Mouse (Mus musculus): ENCODE measurements at regions not wholly inside any gene's neighbourhood (a gene's known extent, or its start where the extent isn't known, plus 50 kb on each side); places are given as distances from the start of the nearest gene placed in this dataset.

GRCm38 (mm10) chr4:4971800-4972319, 178.7 kb upstream of the Impad1 start:
- no peak overlapping the region for H3K4me3 ChIP-seq (replicated peaks; ENCODE audit: low read depth, low read length)
- H3K4me2 ChIP-seq (ENCODE audit: low read length): no peak overlapping the region
- no peak for ATAC-seq (ENCODE audit: low FRiP score, low TSS enrichment)
- H3K27ac ChIP-seq (replicated peaks; ENCODE audit: low read depth, low read length): no peak overlapping the region
- WGBS: 90% methylated on average over 2 of the region's 2 CpGs
- H3K9me3 ChIP-seq (ENCODE audit: control insufficient read depth, low read length): no peaks in the 10 kb centered on the region
- no peak for DNase-seq
- H3K27me3 ChIP-seq (ENCODE audit: control insufficient read depth, insufficient read depth, low read length): no peaks in the 10 kb centered on the region
- H3K4me1 ChIP-seq (ENCODE audit: control insufficient read depth, insufficient read depth, low read length): no peaks in the 10 kb centered on the region
- no peak overlapping the region for H3K9ac ChIP-seq (replicated peaks; ENCODE audit: low read length)
- no peaks in the 10 kb centered on the region for H3K36me3 ChIP-seq (ENCODE audit: control insufficient read depth, insufficient read depth, low read length)

- no peaks in the 10 kb centered on the region for H3K27me3 ChIP-seq (ENCODE audit: control insufficient read depth, insufficient read depth, low read length)
- H3K9me3 ChIP-seq (ENCODE audit: control insufficient read depth, low read length): no peaks in the 10 kb centered on the region
- no peak overlapping the region for H3K27ac ChIP-seq (replicated peaks; ENCODE audit: low read depth, low read length)
- 59% methylated on average over 1 of the region's 1 CpGs for WGBS
- no peak overlapping the region for H3K4me3 ChIP-seq (replicated peaks; ENCODE audit: low read depth, low read length)
- no peak overlapping the region for H3K9ac ChIP-seq (replicated peaks; ENCODE audit: low read length)
- DNase-seq (no peak), ATAC-seq (ENCODE audit: low FRiP score, low TSS enrichment) (no peak)
- no peaks in the 10 kb centered on the region for H3K36me3 ChIP-seq (ENCODE audit: control insufficient read depth, insufficient read depth, low read length)
- no peak overlapping the region for H3K4me2 ChIP-seq (ENCODE audit: low read length)
- no peaks in the 10 kb centered on the region for H3K4me1 ChIP-seq (ENCODE audit: control insufficient read depth, insufficient read depth, low read length)
Measured at GRCm38 (mm10) chr4:4948956-4949355, 155.8 kb upstream of the Impad1 start.

DNA sequence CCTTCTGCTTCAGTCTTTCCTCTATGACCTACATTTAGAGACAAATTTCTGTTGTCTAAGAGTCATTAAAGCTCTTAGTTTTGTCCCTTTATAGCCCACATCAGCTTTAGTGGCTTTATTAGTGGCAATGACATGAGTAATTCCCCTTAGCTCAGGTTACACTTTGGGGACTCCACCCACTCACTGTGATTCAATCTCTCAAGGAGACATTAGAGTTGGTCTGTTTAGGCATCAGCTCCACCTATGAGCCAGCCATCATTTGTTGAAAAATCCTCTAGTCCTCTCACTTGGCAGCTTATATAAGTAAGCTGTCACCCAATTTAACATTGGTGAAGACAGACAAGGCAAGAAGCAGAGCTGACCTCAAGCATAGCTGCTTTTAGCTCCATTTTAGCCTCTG, 151.3 kb upstream of the Impad1 start:
- Histone ChIP-seq H3K4me3 (replicated peaks; ENCODE audit: low read depth, low read length) (no peak overlapping the region), H3K4me2 (ENCODE audit: low read length) (no peak overlapping the region), H3K9me3 (ENCODE audit: control insufficient read depth, low read length) (no peaks in the 10 kb centered on the region), H3K36me3 (ENCODE audit: control insufficient read depth, insufficient read depth, low read length) (no peaks in the 10 kb centered on the region), H3K27me3 (ENCODE audit: control insufficient read depth, insufficient read depth, low read length) (no peaks in the 10 kb centered on the region), H3K27ac (replicated peaks; ENCODE audit: low read depth, low read length) (no peak overlapping the region), H3K9ac (replicated peaks; ENCODE audit: low read length) (no peak overlapping the region), H3K4me1 (ENCODE audit: control insufficient read depth, insufficient read depth, low read length) (no peaks in the 10 kb centered on the region)
- ATAC-seq (ENCODE audit: low FRiP score, low TSS enrichment) (no peak), DNase-seq (no peak)

DNA sequence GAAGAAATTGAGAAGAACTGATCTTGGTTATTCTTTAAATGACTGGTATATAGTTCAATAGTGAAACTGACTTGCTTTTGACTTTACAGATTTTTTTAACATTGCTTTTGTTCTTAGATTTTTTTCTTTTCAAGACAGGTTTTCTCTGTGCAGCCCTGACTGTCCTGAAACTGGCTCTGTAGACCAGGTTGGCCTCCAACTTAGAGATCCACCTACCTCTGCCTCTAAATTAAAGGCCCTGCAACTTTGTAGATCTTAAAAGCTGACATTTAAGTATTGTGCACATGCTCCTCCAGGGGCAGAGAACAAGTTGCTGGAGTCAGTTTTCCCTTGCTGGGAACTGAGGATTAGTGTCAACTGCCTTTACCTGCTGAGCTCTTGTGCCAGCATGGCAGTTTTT, 132.6 kb upstream of the Impad1 start:
- no peak overlapping the region for H3K4me3 ChIP-seq (replicated peaks; ENCODE audit: low read depth, low read length)
- H3K27me3 ChIP-seq (ENCODE audit: control insufficient read depth, insufficient read depth, low read length): no peaks in the 10 kb centered on the region
- no peak for DNase-seq
- no peaks in the 10 kb centered on the region for H3K4me1 ChIP-seq (ENCODE audit: control insufficient read depth, insufficient read depth, low read length)
- no peak for ATAC-seq (ENCODE audit: low FRiP score, low TSS enrichment)
- no peak overlapping the region for H3K4me2 ChIP-seq (ENCODE audit: low read length)
- H3K9ac ChIP-seq (replicated peaks; ENCODE audit: low read length): no peak overlapping the region
- H3K9me3 ChIP-seq (ENCODE audit: control insufficient read depth, low read length): no peaks in the 10 kb centered on the region
- no peak overlapping the region for H3K27ac ChIP-seq (replicated peaks; ENCODE audit: low read depth, low read length)
- no peaks in the 10 kb centered on the region for H3K36me3 ChIP-seq (ENCODE audit: control insufficient read depth, insufficient read depth, low read length)

DNA sequence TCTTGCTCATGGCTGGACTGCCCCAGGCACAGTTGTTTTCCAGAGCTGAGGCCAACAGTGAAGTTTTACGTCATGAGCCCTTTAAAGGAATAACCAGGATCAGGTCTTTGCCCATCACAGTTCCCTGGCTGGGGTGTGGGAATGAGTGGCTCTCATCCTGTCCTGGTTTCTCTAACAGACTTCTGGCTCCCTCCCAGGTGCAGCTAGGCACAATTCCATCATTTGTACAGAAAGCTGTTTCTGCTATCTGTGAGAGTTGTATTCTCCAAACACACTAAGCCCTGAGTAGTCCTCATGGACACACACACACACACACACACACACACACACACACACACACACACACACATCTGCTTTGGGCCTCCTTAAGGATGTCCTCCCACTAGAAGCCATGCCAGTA, 127.1 kb upstream of the Impad1 start:
- Histone ChIP-seq H3K4me3 (replicated peaks; ENCODE audit: low read depth, low read length) (no peak overlapping the region), H3K9me3 (ENCODE audit: control insufficient read depth, low read length) (no peaks in the 10 kb centered on the region), H3K4me2 (ENCODE audit: low read length) (no peak overlapping the region), H3K4me1 (ENCODE audit: control insufficient read depth, insufficient read depth, low read length) (no peaks in the 10 kb centered on the region), H3K36me3 (ENCODE audit: control insufficient read depth, insufficient read depth, low read length) (no peaks in the 10 kb centered on the region), H3K27me3 (ENCODE audit: control insufficient read depth, insufficient read depth, low read length) (no peaks in the 10 kb centered on the region), H3K27ac (replicated peaks; ENCODE audit: low read depth, low read length) (no peak overlapping the region), H3K9ac (replicated peaks; ENCODE audit: low read length) (no peak overlapping the region)
- 91% methylated on average over 1 of the region's 1 CpGs for WGBS
- DNase-seq (no peak), ATAC-seq (ENCODE audit: low FRiP score, low TSS enrichment) (no peak)

GRCm38 (mm10) chr4:4875257-4875656, 82.1 kb upstream of the Impad1 start:
- Histone ChIP-seq H3K36me3 (ENCODE audit: control insufficient read depth, insufficient read depth, low read length) (no peaks in the 10 kb centered on the region), H3K27ac (replicated peaks; ENCODE audit: low read depth, low read length) (no peak overlapping the region), H3K4me1 (ENCODE audit: control insufficient read depth, insufficient read depth, low read length) (no peaks in the 10 kb centered on the region), H3K9me3 (ENCODE audit: control insufficient read depth, low read length) (peaks cover 4% of the 10 kb centered on the region; the same call in 1 of the 2 replicates), H3K9ac (replicated peaks; ENCODE audit: low read length) (no peak overlapping the region), H3K4me2 (ENCODE audit: low read length) (no peak overlapping the region), H3K4me3 (replicated peaks; ENCODE audit: low read depth, low read length) (no peak overlapping the region), H3K27me3 (ENCODE audit: control insufficient read depth, insufficient read depth, low read length) (no peaks in the 10 kb centered on the region)
- DNase-seq: peak; percentile 15
- ATAC-seq (ENCODE audit: low FRiP score, low TSS enrichment): no peak

DNA sequence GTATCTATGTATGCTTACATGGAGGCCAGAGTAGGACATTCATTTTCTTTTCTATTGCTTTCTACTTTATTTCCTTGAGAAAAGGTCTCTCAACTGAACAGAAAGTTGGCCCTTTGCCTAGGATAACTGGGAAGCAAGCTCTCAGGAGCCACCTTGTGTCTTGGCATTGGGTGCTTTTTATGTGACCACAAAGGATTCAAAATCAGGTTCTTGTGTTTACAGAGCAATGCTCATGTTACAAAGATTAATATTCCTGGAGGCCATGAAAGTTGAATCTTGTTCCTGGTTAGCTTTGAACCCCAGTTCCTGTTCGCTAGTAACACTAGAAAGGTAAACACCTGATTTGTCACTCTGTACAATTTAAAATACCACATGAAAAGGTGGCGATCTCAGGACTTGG, 65.2 kb upstream of the Impad1 start:
- Histone ChIP-seq H3K9me3 (ENCODE audit: control insufficient read depth, low read length) (no peaks in the 10 kb centered on the region), H3K4me3 (replicated peaks; ENCODE audit: low read depth, low read length) (no peak overlapping the region), H3K9ac (replicated peaks; ENCODE audit: low read length) (no peak overlapping the region), H3K36me3 (ENCODE audit: control insufficient read depth, insufficient read depth, low read length) (no peaks in the 10 kb centered on the region), H3K27ac (replicated peaks; ENCODE audit: low read depth, low read length) (no peak overlapping the region), H3K27me3 (ENCODE audit: control insufficient read depth, insufficient read depth, low read length) (no peaks in the 10 kb centered on the region), H3K4me1 (ENCODE audit: control insufficient read depth, insufficient read depth, low read length) (no peaks in the 10 kb centered on the region), H3K4me2 (ENCODE audit: low read length) (no peak overlapping the region)
- no peak for DNase-seq
- 82% methylated on average over 2 of the region's 2 CpGs for WGBS
- ATAC-seq (ENCODE audit: low FRiP score, low TSS enrichment): no peak

Measured in midbrain, embryonic 14.5 days (tissue).